Mouse (Mus musculus): ENCODE measurements at regions not wholly inside any gene's neighbourhood (a gene's known extent, or its start where the extent isn't known, plus 50 kb on each side); places are given as distances from the start of the nearest gene placed in this dataset.

GRCm38 (mm10) chr6:89050575-89051270, 148.7 kb downstream of the Tpra1 start:
- TF ChIP-seq EP300 (IDR thresholded peaks at IDR 0.05; ENCODE audit: low read length) (no peak), CHD2 (IDR thresholded peaks at IDR 0.05; ENCODE audit: low read length) (no peak), CTCF (conservative IDR thresholded peaks at IDR 0.05 in 1 of 2, IDR thresholded peaks at IDR 0.05 in 1 of 2; ENCODE audit: low read depth in 2 of 2, low read length in 2 of 2) (no peak), CHD1 (IDR thresholded peaks at IDR 0.05; ENCODE audit: low read depth, low read length) (no peak), SIN3A (IDR thresholded peaks at IDR 0.05; ENCODE audit: low read length) (no peak), USF1 (IDR thresholded peaks at IDR 0.05; ENCODE audit: low read depth, low read length) (no peak)
- H3K4me3 ChIP-seq (replicated peaks in 1 of 3; ENCODE audit: low read depth in 2 of 3, low read length in 2 of 3, poor library complexity in 1 of 3) = no peak overlapping the region
- no peaks in the 10 kb centered on the region for H3K79me2 ChIP-seq (replicated peaks; ENCODE audit: control insufficient read depth, extremely low read depth, insufficient read depth, poor library complexity, severe bottlenecking)
- H3K27me3 ChIP-seq (replicated peaks) = peaks cover 39% of the 10 kb centered on the region
- in situ Hi-C loops (cut with MboI; ENCODE audit: low pct_ligation_motif_present, low pct_unique_long_range_greater_than_20kb, low sequenced_read_pairs) = no loop called here
- dilution Hi-C loops (cut with MboI; ENCODE audit: extremely low pct_ligation_motif_present, extremely low pct_unique_long_range_greater_than_20kb, low sequenced_read_pairs) = no loop called here
- peaks cover 7 to 22% of the 10 kb centered on the region in 2 experiments for H3K4me1 ChIP-seq (ENCODE audit: control insufficient read depth in 1 of 2, insufficient read depth in 2 of 2)
- no peaks in the 10 kb centered on the region for H3K36me3 ChIP-seq (replicated peaks in 1 of 2; ENCODE audit: control insufficient read depth in 1 of 2, insufficient read depth in 1 of 2, low read length in 1 of 2)
- no peak for DNase-seq (ENCODE audit: extremely low read depth)
- no peak overlapping the region for H3K27ac ChIP-seq (ENCODE audit: insufficient read depth, low read depth)
- H3K4me2 ChIP-seq (ENCODE audit: insufficient read depth, low read depth, poor library complexity, severe bottlenecking) = no peak overlapping the region
- no peak overlapping the region for H3K9ac ChIP-seq (ENCODE audit: insufficient read depth, low read depth)
- H3K9me3 ChIP-seq (replicated peaks; ENCODE audit: low read length) = peaks cover 7% of the 10 kb centered on the region

- Histone ChIP-seq H3K79me2 (replicated peaks; ENCODE audit: control insufficient read depth, extremely low read depth, insufficient read depth, poor library complexity, severe bottlenecking) (no peaks in the 10 kb centered on the region), H3K27ac (ENCODE audit: insufficient read depth, low read depth) (no peak overlapping the region), H3K4me1 (ENCODE audit: control insufficient read depth in 1 of 2, insufficient read depth in 2 of 2) (peaks cover 9 to 34% of the 10 kb centered on the region in 2 experiments), H3K9me3 (replicated peaks; ENCODE audit: low read length) (no peaks in the 10 kb centered on the region), H3K4me2 (ENCODE audit: insufficient read depth, low read depth, poor library complexity, severe bottlenecking) (no peak overlapping the region), H3K36me3 (replicated peaks in 1 of 2; ENCODE audit: control insufficient read depth in 1 of 2, insufficient read depth in 1 of 2, low read length in 1 of 2) (no peaks in the 10 kb centered on the region), H3K27me3 (replicated peaks) (peaks cover 35% of the 10 kb centered on the region), H3K4me3 (replicated peaks in 1 of 3; ENCODE audit: low read depth in 2 of 3, low read length in 2 of 3, poor library complexity in 1 of 3) (no peak overlapping the region), H3K9ac (ENCODE audit: insufficient read depth, low read depth) (no peak overlapping the region)
- in situ Hi-C loops (cut with MboI; ENCODE audit: low pct_ligation_motif_present, low pct_unique_long_range_greater_than_20kb, low sequenced_read_pairs) = no loop called here
- dilution Hi-C loops (cut with MboI; ENCODE audit: extremely low pct_ligation_motif_present, extremely low pct_unique_long_range_greater_than_20kb, low sequenced_read_pairs) = no loop called here
- DNase-seq (ENCODE audit: extremely low read depth) = peak; percentile 46
- TF ChIP-seq ZNF384 (IDR thresholded peaks at IDR 0.05; ENCODE audit: low read depth, low read length) (no peak), E2F4 (IDR thresholded peaks at IDR 0.05; ENCODE audit: insufficient replicate concordance, low read depth, low read length) (no peak), BHLHE40 (IDR thresholded peaks at IDR 0.05; ENCODE audit: low read depth, low read length) (peak; percentile 84), CTCF (conservative IDR thresholded peaks at IDR 0.05 in 1 of 2, IDR thresholded peaks at IDR 0.05 in 1 of 2; ENCODE audit: low read depth in 2 of 2, low read length in 2 of 2) (no peak), EP300 (IDR thresholded peaks at IDR 0.05; ENCODE audit: low read length) (peak; percentile 31; the same call in 1 of the 2 replicates), UBTF (IDR thresholded peaks at IDR 0.05; ENCODE audit: low read depth, low read length) (0 out of 2 replicates have a peak, but pooled peaks have one; percentile 27), JUND (conservative IDR thresholded peaks at IDR 0.05; ENCODE audit: low read depth, low read length) (0 out of 2 replicates have a peak, but pooled peaks have one; percentile 13), ETS1 (conservative IDR thresholded peaks at IDR 0.05; ENCODE audit: low read depth, low read length) (peak; percentile 70), TBP (conservative IDR thresholded peaks at IDR 0.05; ENCODE audit: low read depth, low read length) (0 out of 2 replicates have a peak, but pooled peaks have one; percentile 48), MYC (IDR thresholded peaks at IDR 0.05; ENCODE audit: low read depth, low read length) (no peak)
These were observed 150.9 kb downstream of the Tpra1 start for GRCm38 (mm10) chr6:89052758-89053460.

All from CH12.LX (cell line).